Mouse (Mus musculus): ENCODE measurements around the gene Tex45. TPM values are rescaled to one million over a fixed set of nuclear protein-coding genes. Genes with fewer than 3 reads are reported as not detected.
A peak's percentile ranks its signal among the peaks of the same experiment; 100 is the strongest.

The Tex45 gene
- polyA plus RNA-seq, 1 experiment from 2014 or later = 0.10 TPM

DNA sequence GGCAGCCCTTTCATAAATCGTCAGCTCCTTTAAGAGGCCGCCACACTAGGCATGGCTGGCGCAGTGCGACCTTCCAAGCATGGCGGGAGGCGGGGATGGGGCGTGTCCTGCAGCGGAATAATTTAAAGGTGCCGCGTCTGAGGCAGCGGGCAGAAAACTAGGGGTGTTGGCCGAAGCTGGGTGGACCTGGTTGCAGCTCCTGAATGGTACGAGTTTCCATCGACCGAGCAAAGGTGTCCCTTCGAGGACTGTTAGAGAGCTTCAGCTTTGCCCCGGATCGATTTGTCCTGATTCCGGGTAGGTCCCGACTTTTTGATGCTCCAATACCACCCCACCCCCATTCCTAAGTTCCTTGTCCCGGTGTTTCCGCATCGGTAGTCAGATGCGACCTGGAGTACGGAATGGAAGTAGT, 44.6 kb downstream of the Tex45 start, which contains the start of gene Pnpla6:
Gene Pnpla6, plus strand, starts transcription at position 125 of the 412 bp plus-strand sequence.
- Histone ChIP-seq H3K4me1 (0 out of 2 replicates have a peak, but pooled peaks cover 4% of the 10 kb centered on the region), H3K4me3 (peak within 1 kb of the TSS; percentile 62), H3K9ac (peak within 1 kb of the TSS; percentile 61), H3K27ac (peak within 1 kb of the TSS; percentile 77), H3K36me3 (peaks cover 33% of the 10 kb centered on the region), H3K9me3 (no peaks in the 10 kb centered on the region), H3K27me3 (no peaks in the 10 kb centered on the region), H3K4me2 (replicated peaks) (peak within 1 kb of the TSS; percentile 96)
- WGBS = under 1% methylated on average over 25 of the region's 25 CpGs
- ATAC-seq (ENCODE audit: insufficient number of reproducible peaks, insufficient read depth, low FRiP score, low TSS enrichment) = peak; percentile 70

DNA sequence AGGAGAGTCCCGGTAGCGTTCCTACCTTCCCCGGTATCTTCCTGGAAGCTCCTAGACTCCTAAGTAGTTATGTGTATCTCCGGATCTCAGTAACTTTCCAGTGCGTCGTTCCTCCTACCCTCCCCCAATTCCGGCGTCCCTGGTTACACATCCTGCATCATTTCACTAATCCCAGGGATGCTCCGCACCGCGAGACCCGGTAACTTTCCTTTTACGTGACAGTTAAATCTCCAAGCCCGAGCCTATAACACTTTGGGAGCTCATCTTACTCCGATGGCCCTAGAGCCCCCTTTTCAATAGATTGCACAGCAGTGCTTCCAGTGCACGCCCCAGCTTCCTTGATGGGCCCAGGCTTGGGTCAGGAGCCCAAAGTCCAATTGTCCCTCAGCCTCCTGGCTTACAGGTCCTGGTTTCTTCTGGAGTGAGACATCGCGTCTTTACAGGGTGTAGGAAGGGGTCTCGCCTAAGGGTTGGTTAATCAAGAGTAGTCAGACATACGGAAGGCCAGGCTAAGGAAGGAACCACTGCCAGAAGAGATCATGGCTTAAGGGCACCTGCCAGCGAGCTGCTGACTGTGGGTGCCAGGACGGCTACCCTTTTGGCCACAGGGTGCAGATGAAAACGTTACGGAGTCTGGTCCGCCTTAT, 45.2 kb downstream of the Tex45 start:
- WGBS = under 1% methylated on average over 25 of the region's 25 CpGs
- H3K4me3 ChIP-seq = peak overlapping the region; percentile 62
- H3K4me2 ChIP-seq (replicated peaks) = peak overlapping the region; percentile 96
- peak; percentile 42 for ATAC-seq (ENCODE audit: insufficient number of reproducible peaks, insufficient read depth, low FRiP score, low TSS enrichment)
- 0 out of 2 replicates have a peak, but pooled peaks cover 4% of the 10 kb centered on the region for H3K4me1 ChIP-seq
- H3K36me3 ChIP-seq = peaks cover 26% of the 10 kb centered on the region; the same call in 1 of the 2 replicates
- H3K9ac ChIP-seq = peak overlapping the region; percentile 61
- H3K9me3 ChIP-seq = no peaks in the 10 kb centered on the region
- peak overlapping the region; percentile 76 for H3K27ac ChIP-seq
- no peaks in the 10 kb centered on the region for H3K27me3 ChIP-seq

DNA sequence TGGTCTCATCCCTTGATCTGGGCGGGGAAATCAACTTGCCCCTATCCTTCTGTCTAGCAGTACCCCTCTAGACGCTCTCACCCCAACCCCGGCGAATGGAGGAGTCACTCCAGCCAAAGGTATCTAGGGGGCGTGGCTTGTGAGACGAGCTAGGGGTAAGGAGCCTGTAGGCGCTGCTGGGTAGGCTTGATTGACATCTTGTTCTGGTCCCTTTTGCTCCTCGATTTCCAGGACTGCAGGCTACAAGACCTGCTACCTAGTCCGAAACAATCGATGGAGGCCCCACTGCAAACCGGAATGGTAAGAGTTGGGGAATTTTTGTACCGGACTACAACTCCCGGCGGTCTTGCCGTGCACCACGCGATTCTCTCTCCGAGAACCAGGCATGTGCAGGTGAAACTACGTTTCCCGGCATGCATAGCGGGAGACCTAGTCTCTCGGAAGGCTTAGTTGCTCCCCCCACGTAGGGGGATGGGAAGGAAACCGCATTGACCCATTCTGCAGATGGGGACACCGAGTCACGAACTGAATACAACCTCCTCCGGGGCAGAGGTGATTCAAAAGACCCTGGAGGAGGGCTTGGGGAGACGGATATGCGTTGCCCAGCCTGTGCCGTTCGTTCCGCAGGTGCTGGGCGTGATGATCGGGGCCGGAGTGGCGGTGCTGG, 45.9 kb downstream of the Tex45 start:
- peak overlapping the region; percentile 61 for H3K9ac ChIP-seq
- no peaks in the 10 kb centered on the region for H3K9me3 ChIP-seq
- 0 out of 2 replicates have a peak, but pooled peaks cover 4% of the 10 kb centered on the region for H3K4me1 ChIP-seq
- peak overlapping the region; percentile 96 for H3K4me2 ChIP-seq (replicated peaks)
- H3K36me3 ChIP-seq = peaks cover 26% of the 10 kb centered on the region
- ATAC-seq (ENCODE audit: insufficient number of reproducible peaks, insufficient read depth, low FRiP score, low TSS enrichment) = peak; percentile 86
- peak overlapping the region; percentile 62 for H3K4me3 ChIP-seq
- H3K27me3 ChIP-seq = no peaks in the 10 kb centered on the region
- 1% methylated on average over 36 of the region's 36 CpGs for WGBS
- peak overlapping the region; percentile 76 for H3K27ac ChIP-seq

DNA sequence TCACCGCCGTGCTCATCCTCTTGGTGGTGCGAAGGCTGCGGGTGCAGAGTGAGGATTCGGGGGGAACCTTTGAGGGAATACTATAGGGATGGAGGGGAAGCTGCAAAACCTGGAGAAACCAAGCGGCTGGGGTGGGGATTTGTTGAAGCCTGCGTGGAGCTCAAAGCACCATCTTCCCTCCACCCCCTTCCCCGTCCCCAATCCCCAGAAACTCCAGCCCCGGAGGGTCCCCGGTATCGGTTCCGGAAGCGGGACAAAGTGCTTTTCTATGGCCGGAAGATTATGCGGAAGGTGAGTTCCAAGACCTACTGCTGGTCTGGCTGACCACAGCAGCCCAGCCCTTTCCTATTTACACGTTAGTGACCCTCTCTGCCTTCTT, 46.4 kb downstream of the Tex45 start:
- WGBS = 6% methylated on average over 16 of the region's 16 CpGs

DNA sequence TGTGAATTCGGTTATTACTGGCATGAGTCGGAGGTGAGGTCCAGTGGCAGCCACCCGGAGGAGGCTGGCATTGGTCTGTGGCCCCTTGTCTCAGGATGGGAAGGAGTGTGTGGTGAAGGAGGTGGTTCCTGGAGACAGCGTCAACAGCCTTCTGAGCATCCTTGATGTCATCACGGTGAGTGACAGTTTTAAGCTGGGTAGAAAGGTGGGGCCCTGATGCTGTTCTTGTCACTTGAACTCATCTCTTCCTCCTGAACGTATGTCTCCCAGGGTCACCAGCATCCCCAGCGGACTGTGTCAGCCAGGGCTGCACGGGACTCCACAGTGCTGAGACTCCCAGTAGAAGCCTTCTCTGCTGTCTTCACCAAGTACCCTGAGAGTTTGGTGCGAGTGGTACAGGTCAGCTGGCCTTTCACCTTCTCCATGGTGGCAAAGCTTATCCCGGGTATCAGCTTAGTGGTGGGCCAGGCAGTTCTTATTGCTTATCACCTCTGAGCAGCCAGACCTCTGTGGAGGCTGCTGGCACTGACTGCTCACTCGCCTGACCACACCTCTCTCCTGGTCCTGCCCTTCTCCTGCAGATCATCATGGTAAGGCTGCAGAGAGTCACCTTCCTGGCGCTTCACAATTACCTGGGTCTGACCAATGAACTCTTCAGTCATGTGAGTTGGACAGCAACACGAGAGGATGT, 51.5 kb downstream of the Tex45 start:
- Histone ChIP-seq H3K27me3 (no peaks in the 10 kb centered on the region), H3K4me2 (replicated peaks) (no peak overlapping the region), H3K9me3 (no peaks in the 10 kb centered on the region), H3K4me1 (no peaks in the 10 kb centered on the region), H3K4me3 (no peak overlapping the region), H3K27ac (no peak overlapping the region), H3K36me3 (peaks cover 54% of the 10 kb centered on the region), H3K9ac (no peak overlapping the region)
- WGBS = 85% methylated on average over 13 of the region's 13 CpGs
- no peak for ATAC-seq (ENCODE audit: insufficient number of reproducible peaks, insufficient read depth, low FRiP score, low TSS enrichment)

More for the DNA sequence above, 46.4 kb downstream of the Tex45 start:
- Histone ChIP-seq H3K4me1 (0 out of 2 replicates have a peak, but pooled peaks cover 4% of the 10 kb centered on the region), H3K9me3 (no peaks in the 10 kb centered on the region), H3K36me3 (peaks cover 26% of the 10 kb centered on the region), H3K27ac (0 out of 2 replicates have a peak overlapping the region, but pooled peaks have one; percentile 76), H3K4me3 (peak overlapping the region; percentile 62), H3K9ac (peak overlapping the region; percentile 58), H3K27me3 (no peaks in the 10 kb centered on the region), H3K4me2 (replicated peaks) (peak overlapping the region; percentile 96)
- ATAC-seq (ENCODE audit: insufficient number of reproducible peaks, insufficient read depth, low FRiP score, low TSS enrichment) = no peak

DNA sequence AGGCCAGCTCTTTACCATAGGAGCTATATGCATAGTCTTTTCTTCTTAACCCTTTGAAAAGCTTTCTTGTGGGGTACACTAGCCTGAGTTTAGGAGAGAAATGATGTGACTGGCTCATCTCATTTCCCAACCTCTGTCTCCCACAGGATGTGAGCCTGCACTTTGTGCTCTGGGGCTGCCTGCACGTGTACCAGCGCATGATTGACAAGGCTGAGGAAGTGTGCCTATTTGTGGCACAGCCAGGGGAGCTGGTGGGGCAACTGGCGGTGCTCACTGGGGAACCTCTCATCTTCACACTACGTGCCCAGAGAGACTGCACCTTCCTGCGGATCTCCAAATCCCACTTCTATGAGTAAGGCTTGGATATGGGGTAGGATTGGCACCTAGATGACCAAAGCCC, 60.2 kb downstream of the Tex45 start:
- H3K9me3 ChIP-seq = no peaks in the 10 kb centered on the region
- no peak for ATAC-seq (ENCODE audit: insufficient number of reproducible peaks, insufficient read depth, low FRiP score, low TSS enrichment)
- WGBS = 82% methylated on average over 5 of the region's 5 CpGs

DNA sequence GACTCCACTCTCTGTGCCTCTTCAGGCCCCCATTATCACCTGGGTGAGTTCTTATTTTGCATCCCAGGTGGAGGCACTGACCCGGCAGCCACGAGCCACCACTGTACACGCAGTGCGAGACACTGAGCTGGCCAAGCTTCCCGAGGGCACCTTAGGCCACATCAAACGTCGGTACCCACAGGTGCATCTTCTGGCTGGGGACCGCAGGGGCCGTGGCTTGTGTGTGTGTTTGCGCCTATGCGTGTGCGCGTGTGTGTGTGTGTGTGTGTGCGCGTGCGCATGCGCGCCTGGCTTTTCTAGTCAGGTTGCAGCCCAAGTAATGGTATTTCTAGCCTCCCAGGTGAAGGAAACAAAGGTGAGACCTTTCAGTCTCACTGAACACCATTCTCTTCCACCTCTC, 61.3 kb downstream of the Tex45 start:
- no peak for ATAC-seq (ENCODE audit: insufficient number of reproducible peaks, insufficient read depth, low FRiP score, low TSS enrichment)
- no peak overlapping the region for H3K27ac ChIP-seq
- H3K9ac ChIP-seq = no peak overlapping the region
- 89% methylated on average over 18 of the region's 18 CpGs for WGBS
- no peaks in the 10 kb centered on the region for H3K9me3 ChIP-seq
- no peaks in the 10 kb centered on the region for H3K4me1 ChIP-seq
- no peak overlapping the region for H3K4me2 ChIP-seq (replicated peaks)
- H3K27me3 ChIP-seq = no peaks in the 10 kb centered on the region
- no peak overlapping the region for H3K4me3 ChIP-seq
- peaks cover 44% of the 10 kb centered on the region for H3K36me3 ChIP-seq

More for the DNA sequence above, 60.2 kb downstream of the Tex45 start:
- no peak overlapping the region; the same call in 1 of the 2 replicates for H3K9ac ChIP-seq
- no peak overlapping the region for H3K4me2 ChIP-seq (replicated peaks)
- H3K4me3 ChIP-seq = no peak overlapping the region
- H3K27ac ChIP-seq = no peak overlapping the region
- no peaks in the 10 kb centered on the region for H3K27me3 ChIP-seq
- H3K4me1 ChIP-seq = no peaks in the 10 kb centered on the region
- peaks cover 41% of the 10 kb centered on the region for H3K36me3 ChIP-seq

DNA sequence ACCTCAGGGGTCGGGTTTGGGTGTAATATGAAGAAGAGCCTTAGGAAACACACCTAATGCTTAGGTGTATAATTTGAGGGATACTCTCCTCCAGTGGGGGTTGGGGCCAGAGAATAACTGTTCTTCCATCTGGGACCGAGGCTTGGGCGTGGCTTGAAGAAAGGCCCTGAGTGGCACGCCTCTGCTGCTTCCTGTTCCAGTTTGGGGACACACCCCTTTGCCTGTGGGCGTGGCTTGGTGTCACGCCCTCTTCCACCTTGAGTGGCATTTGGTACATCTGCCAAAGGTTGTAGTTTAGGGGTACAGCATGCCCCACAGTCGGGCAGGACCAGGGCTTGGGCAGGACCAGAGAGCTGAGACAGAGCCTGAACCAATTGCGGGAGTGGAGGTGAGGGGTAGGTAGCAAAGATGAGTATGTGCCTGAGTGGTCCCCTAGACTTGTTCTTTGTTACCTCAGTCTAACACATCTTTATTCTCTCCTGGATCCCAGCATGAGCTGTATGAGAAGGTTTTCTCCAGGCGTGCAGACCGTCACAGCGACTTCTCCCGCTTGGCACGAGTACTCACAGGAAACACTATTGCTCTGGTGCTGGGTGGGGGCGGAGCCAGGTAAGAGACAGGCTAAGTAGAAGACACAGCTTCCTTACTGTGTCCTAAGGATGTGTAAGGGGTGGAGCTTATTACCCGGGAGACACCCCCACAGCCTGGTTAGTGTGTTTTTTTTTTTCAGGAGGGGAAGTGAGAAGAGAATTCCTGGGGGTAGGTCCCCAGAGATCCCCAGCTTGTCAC, 65.6 kb downstream of the Tex45 start:
- Histone ChIP-seq H3K4me1 (no peaks in the 10 kb centered on the region), H3K9me3 (no peaks in the 10 kb centered on the region), H3K4me3 (no peak overlapping the region), H3K9ac (no peak overlapping the region), H3K27me3 (no peaks in the 10 kb centered on the region), H3K36me3 (peaks cover 70% of the 10 kb centered on the region), H3K27ac (no peak overlapping the region), H3K4me2 (replicated peaks) (no peak overlapping the region)
- ATAC-seq (ENCODE audit: insufficient number of reproducible peaks, insufficient read depth, low FRiP score, low TSS enrichment) = no peak
- WGBS = 58% methylated on average over 15 of the region's 15 CpGs

Other genes with a start within 250 kb of the Tex45 start
- 38.1 and 39.6 TPM in 2 replicates for gene Insr, start 191.2 kb upstream of the Tex45 start, polyA plus RNA-seq (2016; fragmentation: Nextera tagmentation; extraction: Ambion mirVana)
- gene A430078G23Rik, start 117.4 kb upstream of the Tex45 start, polyA plus RNA-seq (2016; fragmentation: Nextera tagmentation; extraction: Ambion mirVana) = not detected in 2 replicates
- 11.4 and 13.0 TPM in 2 replicates for gene Arhgef18, start 77.9 kb upstream of the Tex45 start, polyA plus RNA-seq (2016; fragmentation: Nextera tagmentation; extraction: Ambion mirVana)
- gene Pex11g, start 3.2 kb upstream of the Tex45 start, polyA plus RNA-seq (2016; fragmentation: Nextera tagmentation; extraction: Ambion mirVana) = 5.0 and 6.1 TPM in 2 replicates
- gene Zfp358, start 22.3 kb downstream of the Tex45 start, polyA plus RNA-seq (2016; fragmentation: Nextera tagmentation; extraction: Ambion mirVana) = 66.4 and 67.9 TPM in 2 replicates
- gene Mcoln1, start 29.6 kb downstream of the Tex45 start, polyA plus RNA-seq (2016; fragmentation: Nextera tagmentation; extraction: Ambion mirVana) = 62.0 and 66.2 TPM in 2 replicates
- gene Pnpla6, start 44.5 kb downstream of the Tex45 start, polyA plus RNA-seq (2016; fragmentation: Nextera tagmentation; extraction: Ambion mirVana) = 29.0 and 29.6 TPM in 2 replicates
- gene C330021F23Rik, start 97.1 kb downstream of the Tex45 start, polyA plus RNA-seq (2016; fragmentation: Nextera tagmentation; extraction: Ambion mirVana) = 1.8 TPM in 2 replicates
- 9.1 and 10.0 TPM in 2 replicates for gene Camsap3, start 116.4 kb downstream of the Tex45 start, polyA plus RNA-seq (2016; fragmentation: Nextera tagmentation; extraction: Ambion mirVana)
- 65.1 and 66.7 TPM in 2 replicates for gene Xab2, start 150.5 kb downstream of the Tex45 start, polyA plus RNA-seq (2016; fragmentation: Nextera tagmentation; extraction: Ambion mirVana)
- gene Pet100, start 150.7 kb downstream of the Tex45 start, polyA plus RNA-seq (2016; fragmentation: Nextera tagmentation; extraction: Ambion mirVana) = 103 and 110 TPM in 2 replicates
- gene Pcp2, start 154.7 kb downstream of the Tex45 start, polyA plus RNA-seq (2016; fragmentation: Nextera tagmentation; extraction: Ambion mirVana) = 1.5 and 2.0 TPM in 2 replicates
- 27.4 and 28.8 TPM in 2 replicates for gene Stxbp2, start 160.1 kb downstream of the Tex45 start, polyA plus RNA-seq (2016; fragmentation: Nextera tagmentation; extraction: Ambion mirVana)
- 0.38 TPM in 1 of 2 replicates, not detected in the other for gene Retn, start 184.9 kb downstream of the Tex45 start, polyA plus RNA-seq (2016; fragmentation: Nextera tagmentation; extraction: Ambion mirVana)
- gene Mcemp1, start 194.9 kb downstream of the Tex45 start, polyA plus RNA-seq (2016; fragmentation: Nextera tagmentation; extraction: Ambion mirVana) = 0.10 and 0.20 TPM in 2 replicates
- gene Fcor, start 201.5 kb downstream of the Tex45 start, polyA plus RNA-seq (2016; fragmentation: Nextera tagmentation; extraction: Ambion mirVana) = 11.5 and 16.5 TPM in 2 replicates
- gene Trappc5, start 205.4 kb downstream of the Tex45 start, polyA plus RNA-seq (2016; fragmentation: Nextera tagmentation; extraction: Ambion mirVana) = 39.7 and 41.0 TPM in 2 replicates
- 0.15 and 0.23 TPM in 2 replicates for gene Fcer2a, start 223.3 kb downstream of the Tex45 start, polyA plus RNA-seq (2016; fragmentation: Nextera tagmentation; extraction: Ambion mirVana)
- gene Clec4g, start 249.8 kb downstream of the Tex45 start, polyA plus RNA-seq (2016; fragmentation: Nextera tagmentation; extraction: Ambion mirVana) = not detected in 2 replicates

Measured in embryonic facial prominence, embryonic 12.5 days (tissue).